Mouse (Mus musculus): Measurements from ENCODE around the gene Rgcc. TPM values are rescaled to one million over a fixed set of nuclear protein-coding genes. Genes with fewer than 3 reads are reported as not detected.

The Rgcc gene
- polyA plus RNA-seq, 1 experiment: 91.9 TPM

- TF ChIP-seq CTCF (conservative IDR thresholded peaks at IDR 0.05; ENCODE audit: insufficient read depth, insufficient read length, low read depth, low read length) (no peak), POLR2A (IDR thresholded peaks at IDR 0.05; ENCODE audit: low read depth, low read length) (no peak)
- DNase-seq: no peak
- Histone ChIP-seq H3K4me1 (ENCODE audit: control insufficient read depth, insufficient read depth, low read length) (peaks cover 2% of the 10 kb centered on the region), H3K27ac (ENCODE audit: insufficient read depth, low read depth, low read length) (peak overlapping the region; percentile 43), H3K4me3 (ENCODE audit: insufficient read depth, low read depth, low read length) (no peak overlapping the region), H3K36me3 (ENCODE audit: control insufficient read depth, insufficient read depth, low read length) (no peaks in the 10 kb centered on the region), H3K27me3 (replicated peaks; ENCODE audit: control insufficient read depth, insufficient read depth, low read length) (no peaks in the 10 kb centered on the region)
- WGBS: 86% methylated on average over 3 of the region's 3 CpGs
Observed at GRCm38 (mm10) chr14:79272188-79272694, 29.2 kb downstream of the Rgcc start.

GRCm38 (mm10) chr14:79269551-79269950, 31.9 kb downstream of the Rgcc start:
- no peak overlapping the region for H3K27ac ChIP-seq (ENCODE audit: insufficient read depth, low read depth, low read length)
- peak; percentile 82 for DNase-seq

GRCm38 (mm10) chr14:79267878-79268277, 33.6 kb downstream of the Rgcc start:
- no peak overlapping the region for H3K27ac ChIP-seq (ENCODE audit: insufficient read depth, low read depth, low read length)
- no peaks in the 10 kb centered on the region for H3K36me3 ChIP-seq (ENCODE audit: control insufficient read depth, insufficient read depth, low read length)
- no peaks in the 10 kb centered on the region for H3K27me3 ChIP-seq (replicated peaks; ENCODE audit: control insufficient read depth, insufficient read depth, low read length)
- H3K4me3 ChIP-seq (ENCODE audit: insufficient read depth, low read depth, low read length): no peak overlapping the region
- 94% methylated on average over 10 of the region's 10 CpGs for WGBS
- no peak for DNase-seq
- TF ChIP-seq CTCF (conservative IDR thresholded peaks at IDR 0.05; ENCODE audit: insufficient read depth, insufficient read length, low read depth, low read length): no peak
- TF ChIP-seq POLR2A (IDR thresholded peaks at IDR 0.05; ENCODE audit: low read depth, low read length): no peak
- H3K4me1 ChIP-seq (ENCODE audit: control insufficient read depth, insufficient read depth, low read length): peaks cover 2% of the 10 kb centered on the region; the same call in 1 of the 2 replicates

More at GRCm38 (mm10) chr14:79269551-79269950, 31.9 kb downstream of the Rgcc start:
- Histone ChIP-seq H3K4me3 (ENCODE audit: insufficient read depth, low read depth, low read length) (no peak overlapping the region), H3K4me1 (ENCODE audit: control insufficient read depth, insufficient read depth, low read length) (peaks cover 2% of the 10 kb centered on the region; the same call in 1 of the 2 replicates), H3K36me3 (ENCODE audit: control insufficient read depth, insufficient read depth, low read length) (no peaks in the 10 kb centered on the region), H3K27me3 (replicated peaks; ENCODE audit: control insufficient read depth, insufficient read depth, low read length) (no peaks in the 10 kb centered on the region)
- TF ChIP-seq CTCF (conservative IDR thresholded peaks at IDR 0.05; ENCODE audit: insufficient read depth, insufficient read length, low read depth, low read length) (no peak), POLR2A (IDR thresholded peaks at IDR 0.05; ENCODE audit: low read depth, low read length) (no peak)
- 50% methylated on average over 1 of the region's 1 CpGs for WGBS

GRCm38 (mm10) chr14:79267382-79267781, 34.1 kb downstream of the Rgcc start:
- H3K27me3 ChIP-seq (replicated peaks; ENCODE audit: control insufficient read depth, insufficient read depth, low read length): no peaks in the 10 kb centered on the region
- DNase-seq: no peak
- WGBS: 63% methylated on average over 1 of the region's 1 CpGs
- H3K27ac ChIP-seq (ENCODE audit: insufficient read depth, low read depth, low read length): no peak overlapping the region
- peaks cover 2% of the 10 kb centered on the region; the same call in 1 of the 2 replicates for H3K4me1 ChIP-seq (ENCODE audit: control insufficient read depth, insufficient read depth, low read length)
- no peak overlapping the region for H3K4me3 ChIP-seq (ENCODE audit: insufficient read depth, low read depth, low read length)
- no peak for TF ChIP-seq CTCF (conservative IDR thresholded peaks at IDR 0.05; ENCODE audit: insufficient read depth, insufficient read length, low read depth, low read length)
- no peak for TF ChIP-seq POLR2A (IDR thresholded peaks at IDR 0.05; ENCODE audit: low read depth, low read length)
- H3K36me3 ChIP-seq (ENCODE audit: control insufficient read depth, insufficient read depth, low read length): no peaks in the 10 kb centered on the region

GRCm38 (mm10) chr14:79266408-79266807, 35.0 kb downstream of the Rgcc start:
- H3K36me3 ChIP-seq (ENCODE audit: control insufficient read depth, insufficient read depth, low read length): no peaks in the 10 kb centered on the region
- H3K27ac ChIP-seq (ENCODE audit: insufficient read depth, low read depth, low read length): no peak overlapping the region
- DNase-seq: no peak
- H3K4me3 ChIP-seq (ENCODE audit: insufficient read depth, low read depth, low read length): no peak overlapping the region
- H3K4me1 ChIP-seq (ENCODE audit: control insufficient read depth, insufficient read depth, low read length): peaks cover 2% of the 10 kb centered on the region; the same call in 1 of the 2 replicates
- TF ChIP-seq CTCF (conservative IDR thresholded peaks at IDR 0.05; ENCODE audit: insufficient read depth, insufficient read length, low read depth, low read length) (no peak), POLR2A (IDR thresholded peaks at IDR 0.05; ENCODE audit: low read depth, low read length) (no peak)
- no peaks in the 10 kb centered on the region for H3K27me3 ChIP-seq (replicated peaks; ENCODE audit: control insufficient read depth, insufficient read depth, low read length)

GRCm38 (mm10) chr14:79265738-79266137, 35.7 kb downstream of the Rgcc start:
- H3K36me3 ChIP-seq (ENCODE audit: control insufficient read depth, insufficient read depth, low read length): no peaks in the 10 kb centered on the region
- TF ChIP-seq POLR2A (IDR thresholded peaks at IDR 0.05; ENCODE audit: low read depth, low read length) (no peak), CTCF (conservative IDR thresholded peaks at IDR 0.05; ENCODE audit: insufficient read depth, insufficient read length, low read depth, low read length) (no peak)
- 90% methylated on average over 6 of the region's 6 CpGs for WGBS
- H3K4me1 ChIP-seq (ENCODE audit: control insufficient read depth, insufficient read depth, low read length): peaks cover 2% of the 10 kb centered on the region; the same call in 1 of the 2 replicates
- no peak overlapping the region for H3K27ac ChIP-seq (ENCODE audit: insufficient read depth, low read depth, low read length)
- H3K27me3 ChIP-seq (replicated peaks; ENCODE audit: control insufficient read depth, insufficient read depth, low read length): no peaks in the 10 kb centered on the region
- no peak for DNase-seq
- no peak overlapping the region for H3K4me3 ChIP-seq (ENCODE audit: insufficient read depth, low read depth, low read length)

GRCm38 (mm10) chr14:79263321-79263720, 38.1 kb downstream of the Rgcc start:
- H3K27me3 ChIP-seq (replicated peaks; ENCODE audit: control insufficient read depth, insufficient read depth, low read length): no peaks in the 10 kb centered on the region
- 81% methylated on average over 3 of the region's 3 CpGs for WGBS
- H3K4me1 ChIP-seq (ENCODE audit: control insufficient read depth, insufficient read depth, low read length): no peaks in the 10 kb centered on the region
- H3K27ac ChIP-seq (ENCODE audit: insufficient read depth, low read depth, low read length): no peak overlapping the region
- no peak for DNase-seq
- TF ChIP-seq POLR2A (IDR thresholded peaks at IDR 0.05; ENCODE audit: low read depth, low read length): no peak
- TF ChIP-seq CTCF (conservative IDR thresholded peaks at IDR 0.05; ENCODE audit: insufficient read depth, insufficient read length, low read depth, low read length): no peak
- no peak overlapping the region for H3K4me3 ChIP-seq (ENCODE audit: insufficient read depth, low read depth, low read length)
- H3K36me3 ChIP-seq (ENCODE audit: control insufficient read depth, insufficient read depth, low read length): no peaks in the 10 kb centered on the region

Measured in kidney, adult 2 months (tissue).